Mouse (Mus musculus) limb, embryonic 10.5 days (tissue): ENCODE data around the gene Midn. TPM values are rescaled to one million over a fixed set of nuclear protein-coding genes. Genes with fewer than 3 reads are reported as not detected.

Experiments used
- DNase-seq: peaks from one replicate; pipeline ENCODE4 v3.0.0-alpha.2; 2017; ENCODE audit warnings: low spot score
- H3K27ac ChIP-seq: fragments of 300-500 bp; sonication (generic); 2 replicates; pipeline ENCODE4 v1.5.1; 2016; ENCODE audit warnings: mild to moderate bottlenecking
- H3K27me3 ChIP-seq: fragments of 300-500 bp; sonication (generic); 2 replicates; pipeline ENCODE4 v1.6.1; 2016; ENCODE audit warnings: low read depth, mild to moderate bottlenecking; ENCODE audit not compliant: poor library complexity, severe bottlenecking
- H3K36me3 ChIP-seq: fragments of 300-500 bp; sonication (generic); 2 replicates; pipeline ENCODE4 v1.6.1; 2016; ENCODE audit warnings: mild to moderate bottlenecking, moderate library complexity
- H3K4me1 ChIP-seq: fragments of 300-500 bp; sonication (generic); 2 replicates; pipeline ENCODE4 v1.6.1; 2016
- H3K4me3 ChIP-seq: fragments of 300-500 bp; sonication (generic); 2 replicates; pipeline ENCODE4 v1.5.1; 2016; ENCODE audit warnings: mild to moderate bottlenecking, moderate library complexity
- H3K9me3 ChIP-seq: fragments of 300-500 bp; sonication (generic); replicated peaks from 2 replicates; pipeline ENCODE4 v1.6.1; 2016; ENCODE audit warnings: mild to moderate bottlenecking
- WGBS: fragments of 180-500 bp; shearing (Covaris S2); methylation state at CpG from one replicate; pipeline ENCODE4 v1.1.7; 2016; 5-methylcytosine and 5-hydroxymethylcytosine counted together
- polyA plus RNA-seq: library from polyadenylated mRNA; unstranded; fragments of >200 nt; fragmentation: Nextera tagmentation; extraction: Ambion mirVana; gene quantifications from 2 replicates; pipeline ENCODE4 v1.2.1, GENCODE M21; 2016

The Midn gene
- 26.2 and 27.1 TPM in 2 replicates for polyA plus RNA-seq

GRCm38 (mm10) chr10:80147719-80148601 lies at the start of gene Midn:
Midn (plus strand) TSS chr10:80148272.
- H3K4me1 ChIP-seq: peaks cover 53% of the 10 kb centered on the region
- WGBS: 0% methylated on average over 41 of the region's 42 CpGs

GRCm38 (mm10) chr10:80098630-80099029 lies 49.4 kb upstream of the Midn start:
- H3K4me3 ChIP-seq: no peak overlapping the region
- peaks cover 61% of the 10 kb centered on the region for H3K4me1 ChIP-seq
- no peak overlapping the region; the same call in 1 of the 2 replicates for H3K27ac ChIP-seq
- no peaks in the 10 kb centered on the region for H3K9me3 ChIP-seq
- no peaks in the 10 kb centered on the region for H3K27me3 ChIP-seq
- WGBS: 88% methylated on average over 5 of the region's 5 CpGs
- 0 out of 2 replicates have a peak, but pooled peaks cover 4% of the 10 kb centered on the region for H3K36me3 ChIP-seq
- no peak for DNase-seq

More at GRCm38 (mm10) chr10:80147719-80148601, at the start of gene Midn:
- DNase-seq: peak; percentile 87
- H3K4me3 ChIP-seq: peak within 1 kb of the TSS; percentile 93
- peak within 1 kb of the TSS; percentile 100 for H3K27ac ChIP-seq
- peaks cover 78% of the 10 kb centered on the region for H3K36me3 ChIP-seq
- no peaks in the 10 kb centered on the region for H3K27me3 ChIP-seq
- H3K9me3 ChIP-seq: no peaks in the 10 kb centered on the region

- WGBS: 65% methylated on average over 11 of the region's 11 CpGs
- no peak for DNase-seq
- no peaks in the 10 kb centered on the region for H3K9me3 ChIP-seq
- H3K4me3 ChIP-seq: peak overlapping the region; percentile 99
- peak overlapping the region; percentile 28; the same call in 1 of the 2 replicates for H3K27ac ChIP-seq
- H3K36me3 ChIP-seq: 0 out of 2 replicates have a peak, but pooled peaks cover 3% of the 10 kb centered on the region
- peaks cover 61% of the 10 kb centered on the region for H3K4me1 ChIP-seq
- H3K27me3 ChIP-seq: no peaks in the 10 kb centered on the region
Measured at GRCm38 (mm10) chr10:80100982-80101381, 47.1 kb upstream of the Midn start.

- Histone ChIP-seq H3K36me3 (no peaks in the 10 kb centered on the region), H3K4me1 (peaks cover 54% of the 10 kb centered on the region), H3K27ac (peak overlapping the region; percentile 94), H3K9me3 (no peaks in the 10 kb centered on the region), H3K4me3 (peak overlapping the region; percentile 99), H3K27me3 (no peaks in the 10 kb centered on the region)
- peak; percentile 94 for DNase-seq
- under 1% methylated on average over 59 of the region's 59 CpGs for WGBS
Measured at GRCm38 (mm10) chr10:80102216-80102915, 45.7 kb upstream of the Midn start.

GRCm38 (mm10) chr10:80103032-80103431 lies 45.0 kb upstream of the Midn start:
- no peak for DNase-seq
- Histone ChIP-seq H3K36me3 (no peaks in the 10 kb centered on the region), H3K27ac (peak overlapping the region; percentile 94), H3K4me1 (peaks cover 47% of the 10 kb centered on the region), H3K4me3 (peak overlapping the region; percentile 99; the same call in 1 of the 2 replicates), H3K9me3 (no peaks in the 10 kb centered on the region), H3K27me3 (no peaks in the 10 kb centered on the region)
- WGBS: 86% methylated on average over 2 of the region's 2 CpGs

- no peak overlapping the region for H3K4me3 ChIP-seq
- 93% methylated on average over 3 of the region's 3 CpGs for WGBS
Measured at GRCm38 (mm10) chr10:80104181-80104580, 43.9 kb upstream of the Midn start.

GRCm38 (mm10) chr10:80105460-80105859 lies 42.6 kb upstream of the Midn start, which contains the start of gene Sbno2:
Sbno2 (minus strand) TSS chr10:80105571.
- peak within 1 kb of the TSS; percentile 4; the same call in 1 of the 2 replicates for H3K27ac ChIP-seq
- WGBS: 70% methylated on average over 5 of the region's 5 CpGs
- H3K9me3 ChIP-seq: no peaks in the 10 kb centered on the region
- peaks cover 31% of the 10 kb centered on the region for H3K4me1 ChIP-seq
- H3K4me3 ChIP-seq: peak within 1 kb of the TSS; percentile 11; the same call in 1 of the 2 replicates
- no peak for DNase-seq
- no peaks in the 10 kb centered on the region for H3K27me3 ChIP-seq
- no peaks in the 10 kb centered on the region for H3K36me3 ChIP-seq

More at GRCm38 (mm10) chr10:80104181-80104580, 43.9 kb upstream of the Midn start:
- Histone ChIP-seq H3K36me3 (no peaks in the 10 kb centered on the region), H3K4me1 (peaks cover 39% of the 10 kb centered on the region), H3K9me3 (no peaks in the 10 kb centered on the region), H3K27ac (no peak overlapping the region), H3K27me3 (no peaks in the 10 kb centered on the region)
- no peak for DNase-seq

- Histone ChIP-seq H3K4me1 (peaks cover 26% of the 10 kb centered on the region), H3K4me3 (peak overlapping the region; percentile 11; the same call in 1 of the 2 replicates), H3K27ac (peak overlapping the region; percentile 4; the same call in 1 of the 2 replicates), H3K36me3 (no peaks in the 10 kb centered on the region), H3K9me3 (no peaks in the 10 kb centered on the region), H3K27me3 (no peaks in the 10 kb centered on the region)
- no peak for DNase-seq
- WGBS: 64% methylated on average over 5 of the region's 5 CpGs
Measured at GRCm38 (mm10) chr10:80105926-80106325, 42.1 kb upstream of the Midn start.

- Histone ChIP-seq H3K4me3 (no peak overlapping the region), H3K36me3 (no peaks in the 10 kb centered on the region), H3K9me3 (no peaks in the 10 kb centered on the region), H3K27me3 (no peaks in the 10 kb centered on the region), H3K4me1 (peaks cover 10% of the 10 kb centered on the region), H3K27ac (no peak overlapping the region)
- WGBS: 66% methylated on average over 6 of the region's 6 CpGs
- no peak for DNase-seq
Measured at GRCm38 (mm10) chr10:80107678-80108077, 40.4 kb upstream of the Midn start.

- 1% methylated on average over 27 of the region's 27 CpGs for WGBS
- H3K9me3 ChIP-seq: no peaks in the 10 kb centered on the region
- H3K27ac ChIP-seq: peak overlapping the region; percentile 93
- no peaks in the 10 kb centered on the region for H3K27me3 ChIP-seq
- H3K36me3 ChIP-seq: peaks cover 27% of the 10 kb centered on the region
- peak; percentile 94 for DNase-seq
- peak overlapping the region; percentile 94 for H3K4me3 ChIP-seq
- H3K4me1 ChIP-seq: peaks cover 40% of the 10 kb centered on the region
Measured at GRCm38 (mm10) chr10:80114341-80115284, 33.5 kb upstream of the Midn start.

- Histone ChIP-seq H3K4me1 (peaks cover 44% of the 10 kb centered on the region), H3K9me3 (no peaks in the 10 kb centered on the region), H3K27me3 (no peaks in the 10 kb centered on the region), H3K36me3 (peaks cover 35% of the 10 kb centered on the region), H3K27ac (peak within 1 kb of the TSS; percentile 93), H3K4me3 (peak within 1 kb of the TSS; percentile 94)
- DNase-seq: peak; percentile 91
- under 1% methylated on average over 70 of the region's 70 CpGs for WGBS
Measured at GRCm38 (mm10) chr10:80115290-80115943, 32.7 kb upstream of the Midn start, which contains the start of gene Stk11. Stk11 (plus strand) TSS chr10:80115803.
